In genomic region chr3:62604047-62604391, GRCm38 (mm10) we compare ENCODE assay signal across 7 mouse cellular contexts. TPM values are rescaled to one million over a fixed set of nuclear protein-coding genes. Genes with fewer than 3 reads are reported as not detected.
DNase-seq lines count a peak whose midpoint lies in the region; ATAC-seq and TF ChIP-seq lines count a peak whose summit lies in the region.

No protein-coding gene starts in this region.

- 15% methylated on average over 10 of the region's 10 CpGs for WGBS in lung, embryonic 14.5 days
- 18% methylated on average over 10 of the region's 10 CpGs for WGBS in forebrain, embryonic 12.5 days
- WGBS in limb, embryonic 13.5 days = 19% methylated on average over 10 of the region's 10 CpGs
- 12% methylated on average over 10 of the region's 10 CpGs for WGBS in stomach, embryonic 14.5 days

- peak overlapping the region; percentile 62 for H3K4me2 ChIP-seq in lung, embryonic 14.5 days
- peak overlapping the region; percentile 79 for H3K4me2 ChIP-seq in forebrain, embryonic 12.5 days
- peak overlapping the region; percentile 74 for H3K4me2 ChIP-seq in limb, embryonic 13.5 days (replicated peaks)
- H3K4me2 ChIP-seq in stomach, embryonic 14.5 days (replicated peaks; ENCODE audit: low read depth, low read length) = peak overlapping the region; percentile 83

- DNase-seq in lung, embryonic 14.5 days = no peak
- no peak for DNase-seq in lung, postnatal 36 days
- no peak for DNase-seq in cerebellum, adult 9-11 months
- no peak for DNase-seq in cerebellum, adult 9-10 months

- H3K9ac ChIP-seq in lung, embryonic 14.5 days = peak overlapping the region; percentile 26; the same call in 1 of the 2 replicates
- peak overlapping the region; percentile 42; the same call in 1 of the 2 replicates for H3K9ac ChIP-seq in forebrain, embryonic 12.5 days
- no peak overlapping the region for H3K9ac ChIP-seq in limb, embryonic 13.5 days
- no peak overlapping the region for H3K9ac ChIP-seq in stomach, embryonic 14.5 days (replicated peaks; ENCODE audit: low read depth, low read length)

- no peak overlapping the region for H3K27ac ChIP-seq in lung, embryonic 14.5 days (ENCODE audit: low read depth)
- no peak overlapping the region for H3K27ac ChIP-seq in forebrain, embryonic 12.5 days
- no peak overlapping the region for H3K27ac ChIP-seq in limb, embryonic 13.5 days
- no peak overlapping the region for H3K27ac ChIP-seq in stomach, embryonic 14.5 days (ENCODE audit: low read length)

- TF ChIP-seq CTCF in lung, embryonic 14.5 days (IDR thresholded peaks at IDR 0.05; ENCODE audit: low read depth) = no peak

- ATAC-seq in lung, embryonic 14.5 days (ENCODE audit: insufficient read depth) = no peak
- peak; percentile 27; the same call in 1 of the 2 replicates for ATAC-seq in forebrain, embryonic 12.5 days (ENCODE audit: low FRiP score)
- ATAC-seq in limb, embryonic 13.5 days (ENCODE audit: low FRiP score, low read depth) = no peak
- no peak for ATAC-seq in stomach, embryonic 14.5 days (ENCODE audit: insufficient number of reproducible peaks, insufficient read depth, low FRiP score, low read depth)

- no peaks in the 10 kb centered on the region for H3K9me3 ChIP-seq in lung, embryonic 14.5 days (ENCODE audit: low read depth, low read length)
- no peaks in the 10 kb centered on the region for H3K9me3 ChIP-seq in forebrain, embryonic 12.5 days
- no peaks in the 10 kb centered on the region for H3K9me3 ChIP-seq in limb, embryonic 13.5 days
- no peaks in the 10 kb centered on the region for H3K9me3 ChIP-seq in stomach, embryonic 14.5 days (ENCODE audit: control insufficient read depth, low read depth, low read length)

- no peaks in the 10 kb centered on the region for H3K4me1 ChIP-seq in lung, embryonic 14.5 days (ENCODE audit: insufficient read depth)
- 0 out of 2 replicates have a peak, but pooled peaks cover 8% of the 10 kb centered on the region for H3K4me1 ChIP-seq in forebrain, embryonic 12.5 days
- H3K4me1 ChIP-seq in limb, embryonic 13.5 days = 0 out of 2 replicates have a peak, but pooled peaks cover 13% of the 10 kb centered on the region
- H3K4me1 ChIP-seq in stomach, embryonic 14.5 days (ENCODE audit: control insufficient read depth, insufficient read depth, low read length) = 0 out of 2 replicates have a peak, but pooled peaks cover 5% of the 10 kb centered on the region

- peaks cover 10% of the 10 kb centered on the region; the same call in 1 of the 2 replicates for H3K27me3 ChIP-seq in lung, embryonic 14.5 days (ENCODE audit: insufficient read depth, low read length)
- peaks cover 14% of the 10 kb centered on the region; the same call in 1 of the 2 replicates for H3K27me3 ChIP-seq in forebrain, embryonic 12.5 days
- H3K27me3 ChIP-seq in limb, embryonic 13.5 days = peaks cover 33% of the 10 kb centered on the region
- 0 out of 2 replicates have a peak, but pooled peaks cover 3% of the 10 kb centered on the region for H3K27me3 ChIP-seq in stomach, embryonic 14.5 days (ENCODE audit: control insufficient read depth, insufficient read depth, low read length)

- H3K36me3 ChIP-seq in lung, embryonic 14.5 days (ENCODE audit: insufficient read depth) = no peaks in the 10 kb centered on the region
- H3K36me3 ChIP-seq in forebrain, embryonic 12.5 days (replicated peaks) = no peaks in the 10 kb centered on the region
- no peaks in the 10 kb centered on the region for H3K36me3 ChIP-seq in limb, embryonic 13.5 days
- H3K36me3 ChIP-seq in stomach, embryonic 14.5 days (ENCODE audit: control insufficient read depth, insufficient read depth, low read length) = no peaks in the 10 kb centered on the region

- peak overlapping the region; percentile 30 for H3K4me3 ChIP-seq in lung, embryonic 14.5 days (ENCODE audit: low read depth, low read length)
- H3K4me3 ChIP-seq in forebrain, embryonic 12.5 days (replicated peaks) = peak overlapping the region; percentile 48
- H3K4me3 ChIP-seq in limb, embryonic 13.5 days = peak overlapping the region; percentile 44
- H3K4me3 ChIP-seq in stomach, embryonic 14.5 days (ENCODE audit: low read depth, low read length) = peak overlapping the region; percentile 37

RNA-seq across cellular contexts. Expression of gene Gpr149, which starts 0.9 kb away (rescaled TPM):
- polyA plus RNA-seq in lung, embryonic 14.5 days (2014; fragmentation: Nextera tagmentation; extraction: Ambion mirVana) = 0.05 TPM in 1 of 2 replicates, not detected in the other
- polyA plus RNA-seq in forebrain, embryonic 12.5 days (2016; fragmentation: Nextera tagmentation; extraction: Ambion mirVana) = 1.1 and 1.3 TPM in 2 replicates
- 0.22 and 0.23 TPM in 2 replicates for polyA plus RNA-seq in limb, embryonic 13.5 days (2015; fragmentation: Nextera tagmentation; extraction: Ambion mirVana)
- not detected in 2 replicates for polyA plus RNA-seq in stomach, embryonic 14.5 days (2014; fragmentation: Nextera tagmentation; extraction: Ambion mirVana)

Comparison
In these comparisons a context has a peak if more than half of its experiments do, and no peak if none do; other contexts are left out.
1. H3K9ac ChIP-seq: peak in lung, embryonic 14.5 days (single experiment) and forebrain, embryonic 12.5 days (single experiment); none in limb, embryonic 13.5 days (single experiment) and stomach, embryonic 14.5 days (single experiment).
2. Peak in every context shown above with its lines, with median percentiles within 50 percentile points of each other: H3K4me2 ChIP-seq and H3K4me3 ChIP-seq.